Mouse (Mus musculus) regulatory T cell (primary cell): ENCODE measurements at regions not wholly inside any gene's neighbourhood (a gene's known extent, or its start where the extent isn't known, plus 50 kb on each side); places are given as distances from the start of the nearest gene placed in this dataset.
"Not testable (repeated sequence)": the region's sequence is repeated elsewhere in the genome, so short reads cannot be mapped to it uniquely, and the experiment has no call there.

ENCODE experiments used
- in situ Hi-C: fragments of 300-600 bp; cut with MboI, MseI; formaldehyde crosslinking; loops from one replicate; pipeline ENCODE4 v1.15.1; 2025; ENCODE audit warnings: high pct_unique_total_duplicates

GRCm38 (mm10) chr9:72166084-72166483 lies 54.4 kb upstream of the Tcf12 start:
- in situ Hi-C loops = no loop called here

- in situ Hi-C loops = no loop called here
Measured at GRCm38 (mm10) chr9:72166611-72167010, 54.9 kb upstream of the Tcf12 start.

GRCm38 (mm10) chr9:72169231-72169630 lies 57.6 kb upstream of the Tcf12 start:
- in situ Hi-C loops = no loop called here

GRCm38 (mm10) chr9:72169728-72170188 lies 58.1 kb upstream of the Tcf12 start:
- in situ Hi-C loops = no loop called here

- in situ Hi-C loops = no loop called here
Measured at GRCm38 (mm10) chr9:72170235-72170634, 58.6 kb upstream of the Tcf12 start.

GRCm38 (mm10) chr9:72172331-72172730 lies 60.7 kb upstream of the Tcf12 start:
- in situ Hi-C loops = no loop called here

GRCm38 (mm10) chr9:72180972-72181371 lies 69.3 kb upstream of the Tcf12 start:
- in situ Hi-C loops = no loop called here

- in situ Hi-C loops = no loop called here
Measured at GRCm38 (mm10) chr9:72183336-72183735, 71.7 kb upstream of the Tcf12 start.

GRCm38 (mm10) chr9:72183925-72184324 lies 72.3 kb upstream of the Tcf12 start:
- in situ Hi-C loops = no loop called here

GRCm38 (mm10) chr9:72189867-72190266 lies 78.2 kb upstream of the Tcf12 start:
- in situ Hi-C loops = loop anchor here (5.0 kb wide), 2 partner anchors 358 to 1258 kb away; no protein-coding TSS in a partner anchor

GRCm38 (mm10) chr9:72190631-72191030 lies 79.0 kb upstream of the Tcf12 start:
- in situ Hi-C loops = no loop called here

GRCm38 (mm10) chr9:72191091-72191490 lies 79.4 kb upstream of the Tcf12 start:
- in situ Hi-C loops = no loop called here

- in situ Hi-C loops = no loop called here
Measured at GRCm38 (mm10) chr9:72192051-72192952, 80.6 kb upstream of the Tcf12 start.

GRCm38 (mm10) chr9:72192953-72193337 lies 81.3 kb upstream of the Tcf12 start:
- in situ Hi-C loops = not testable (repeated sequence)

- in situ Hi-C loops = no loop called here
Measured at GRCm38 (mm10) chr9:72195348-72195747, 79.3 kb upstream of the Zfp280d start.

GRCm38 (mm10) chr9:72196626-72197330 lies 77.9 kb upstream of the Zfp280d start:
- in situ Hi-C loops = no loop called here

GRCm38 (mm10) chr9:72197331-72197732 lies 77.3 kb upstream of the Zfp280d start:
- in situ Hi-C loops = no loop called here

- in situ Hi-C loops = no loop called here
Measured at GRCm38 (mm10) chr9:72198976-72199375, 75.7 kb upstream of the Zfp280d start.

- in situ Hi-C loops = no loop called here
Measured at GRCm38 (mm10) chr9:72204357-72204905, 70.2 kb upstream of the Zfp280d start.

- in situ Hi-C loops = no loop called here
Measured at GRCm38 (mm10) chr9:72205815-72206214, 68.8 kb upstream of the Zfp280d start.

GRCm38 (mm10) chr9:72206911-72207310 lies 67.7 kb upstream of the Zfp280d start:
- in situ Hi-C loops = no loop called here

- in situ Hi-C loops = no loop called here
Measured at GRCm38 (mm10) chr9:72208296-72208695, 66.4 kb upstream of the Zfp280d start.
